Mouse (Mus musculus) myocyte (in vitro differentiated cells): ENCODE data around the gene Igfbp2. TPM values are rescaled to one million over a fixed set of nuclear protein-coding genes. Genes with fewer than 3 reads are reported as not detected.
A peak's percentile ranks its signal among the peaks of the same experiment; 100 is the strongest.

ENCODE experiments used
- H3K27me3 ChIP-seq: one replicate; pipeline ENCODE4 v1.6.1; 2011; ENCODE audit not compliant: control insufficient read depth, insufficient read depth, insufficient read length
- H3K36me3 ChIP-seq: one replicate; pipeline ENCODE4 v1.6.1; 2011; ENCODE audit not compliant: control insufficient read depth, insufficient read depth
- H3K4me2 ChIP-seq: one replicate; pipeline ENCODE4 v1.6.1; 2011; ENCODE audit warnings: low read depth, control low read depth
- H3K4me3 ChIP-seq: one replicate; pipeline ENCODE4 v1.5.1; 2011; ENCODE audit warnings: mild to moderate bottlenecking, control low read depth, moderate library complexity
- H3K79me2 ChIP-seq: one replicate; pipeline ENCODE4 v1.6.1; 2011; ENCODE audit not compliant: control insufficient read depth, insufficient read depth
- H3ac ChIP-seq: one replicate; pipeline ENCODE4 v1.6.1; 2011; ENCODE audit not compliant: control insufficient read depth, insufficient read length
- CEBPB ChIP-seq: IDR thresholded peaks from 2 replicates; pipeline ENCODE4 v1.6.1; 2011; ENCODE audit warnings: mild to moderate bottlenecking, moderate library complexity; ENCODE audit not compliant: poor library complexity, insufficient read depth, severe bottlenecking
- E2F4 ChIP-seq: IDR thresholded peaks from one replicate; pipeline ENCODE4 v1.6.1; 2011; ENCODE audit warnings: mild to moderate bottlenecking, control low read depth, moderate library complexity; ENCODE audit not compliant: insufficient read depth
- MAX ChIP-seq: IDR thresholded peaks from one replicate; pipeline ENCODE4 v1.6.1; 2011; ENCODE audit warnings: low read depth, mild to moderate bottlenecking, control low read depth
- MYOD1 ChIP-seq, 3 experiments: IDR thresholded peaks; one replicate each; pipeline ENCODE4 v1.6.1; 2011; ENCODE audit warnings: control low read depth in 2 of 3, low read depth in 2 of 3, mild to moderate bottlenecking in 2 of 3, moderate library complexity in 1 of 3; ENCODE audit not compliant: insufficient read length in 2 of 3, control insufficient read depth in 1 of 3
- MYOG ChIP-seq, 3 experiments: IDR thresholded peaks; one replicate each; pipeline ENCODE4 v1.6.1; 2011; ENCODE audit warnings: control low read depth in 2 of 3, low read depth in 2 of 3, mild to moderate bottlenecking in 2 of 3; ENCODE audit not compliant: insufficient read length in 2 of 3, control insufficient read depth in 1 of 3, insufficient read depth in 1 of 3
- POLR2A ChIP-seq: IDR thresholded peaks from one replicate; pipeline ENCODE4 v1.6.1; 2011; ENCODE audit warnings: low read depth, mild to moderate bottlenecking, control low read depth, moderate library complexity; ENCODE audit not compliant: insufficient read length
- POLR2AphosphoS2 ChIP-seq: IDR thresholded peaks from one replicate; pipeline ENCODE4 v1.6.1; 2011; ENCODE audit warnings: low read depth, control low read depth; ENCODE audit not compliant: insufficient read length
- REST ChIP-seq: IDR thresholded peaks from one replicate; pipeline ENCODE4 v1.6.1; 2011; ENCODE audit warnings: mild to moderate bottlenecking, control low read depth, moderate library complexity; ENCODE audit not compliant: insufficient read depth, insufficient read length
- SRF ChIP-seq: IDR thresholded peaks from one replicate; pipeline ENCODE4 v1.6.1; 2011; ENCODE audit warnings: low read depth; ENCODE audit not compliant: control insufficient read depth, insufficient read length
- TCF12 ChIP-seq: IDR thresholded peaks from one replicate; pipeline ENCODE4 v1.6.1; 2011; ENCODE audit warnings: mild to moderate bottlenecking, control low read depth; ENCODE audit not compliant: poor library complexity, insufficient read depth, severe bottlenecking
- TCF3 ChIP-seq: IDR thresholded peaks from one replicate; pipeline ENCODE4 v1.6.1; 2011; ENCODE audit warnings: low read depth, control low read depth; ENCODE audit not compliant: insufficient read length
- USF1 ChIP-seq: IDR thresholded peaks from one replicate; pipeline ENCODE4 v1.6.1; 2011; ENCODE audit warnings: low read depth, mild to moderate bottlenecking, control low read depth, moderate library complexity
- polyA plus RNA-seq: library from polyadenylated mRNA; unstranded; fragments of >200 nt; fragmentation: generic; extraction: Trizol; gene quantifications from one replicate; pipeline ENCODE4 v1.2.1, GENCODE M21; 2012; ENCODE audit warnings: missing spikeins

Igfbp2 gene
- polyA plus RNA-seq, 1 experiment: 83.7 TPM

DNA sequence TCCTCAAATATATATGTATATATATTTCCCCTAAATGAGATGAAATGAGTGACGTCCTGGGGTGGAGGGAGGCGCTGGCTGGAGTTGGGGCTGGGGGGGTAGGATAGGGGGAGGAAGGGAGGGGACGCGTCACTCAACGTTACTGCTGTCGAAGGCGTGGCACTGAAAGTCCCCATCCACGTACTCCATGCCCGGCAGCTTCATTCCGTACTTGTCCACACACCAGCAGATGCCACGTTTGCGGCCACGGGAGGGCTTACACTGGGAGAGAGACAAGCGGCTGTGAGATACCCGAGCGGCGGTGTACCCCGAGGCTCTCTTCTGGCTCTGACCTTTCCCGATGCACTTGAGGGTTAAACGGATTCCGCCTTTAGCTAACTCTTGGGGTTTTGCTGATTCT lies 37.9 kb downstream of the Igfbp2 start:
- Histone ChIP-seq H3K4me2 (no peak overlapping the region), H3K36me3 (peaks cover 71% of the 10 kb centered on the region), H3K4me3 (no peak overlapping the region), H3K27me3 (no peaks in the 10 kb centered on the region), H3K79me2 (no peaks in the 10 kb centered on the region), H3ac (no peak overlapping the region)
- TF ChIP-seq POLR2A: peak; percentile 73
- no peak for TF ChIP-seq CEBPB
- TF ChIP-seq POLR2AphosphoS2: peak; percentile 98

GRCm38 (mm10) chr1:72863692-72864091 lies 39.4 kb downstream of the Igfbp2 start:
- H3K27me3 ChIP-seq: no peaks in the 10 kb centered on the region
- TF ChIP-seq E2F4: no peak
- peak; percentile 53 for TF ChIP-seq POLR2A
- TF ChIP-seq POLR2AphosphoS2: no peak
- no peak overlapping the region for H3K4me3 ChIP-seq
- no peaks in the 10 kb centered on the region for H3K79me2 ChIP-seq
- H3K4me2 ChIP-seq: no peak overlapping the region
- no peak overlapping the region for H3ac ChIP-seq
- peaks cover 68% of the 10 kb centered on the region for H3K36me3 ChIP-seq

- Histone ChIP-seq H3K36me3 (peaks cover 63% of the 10 kb centered on the region), H3K4me3 (no peak overlapping the region), H3K4me2 (no peak overlapping the region), H3K79me2 (peaks cover under 1% of the 10 kb centered on the region), H3ac (no peak overlapping the region), H3K27me3 (no peaks in the 10 kb centered on the region)
- TF ChIP-seq USF1 (no peak), TCF3 (no peak), E2F4 (no peak), MYOD1 (IDR thresholded peaks at IDR 0.05; ENCODE audit: control insufficient read depth in 1 of 3, insufficient read length in 2 of 3, low read depth in 2 of 3) (peak in 1 of 3 experiments; percentile 12), MYOG (IDR thresholded peaks at IDR 0.05; ENCODE audit: control insufficient read depth in 1 of 3, insufficient read depth in 1 of 3, insufficient read length in 2 of 3, low read depth in 2 of 3) (no peak), MAX (no peak), POLR2AphosphoS2 (peak; percentile 81), POLR2A (peak; percentile 34)
These were observed 40.0 kb downstream of the Igfbp2 start for GRCm38 (mm10) chr1:72864272-72864671.

- Histone ChIP-seq H3K27me3 (no peaks in the 10 kb centered on the region), H3K36me3 (peaks cover 53% of the 10 kb centered on the region)
- TF ChIP-seq MAX: no peak
- no peak for TF ChIP-seq TCF12
- TF ChIP-seq E2F4: no peak
- no peak for TF ChIP-seq TCF3
- TF ChIP-seq POLR2AphosphoS2: no peak
- TF ChIP-seq MYOG (IDR thresholded peaks at IDR 0.05; ENCODE audit: control insufficient read depth in 1 of 3, insufficient read depth in 1 of 3, insufficient read length in 2 of 3, low read depth in 2 of 3): no peak
- no peak for TF ChIP-seq USF1
- no peak for TF ChIP-seq CEBPB
These were observed 41.6 kb downstream of the Igfbp2 start for GRCm38 (mm10) chr1:72865900-72866299.

GRCm38 (mm10) chr1:72866417-72866816 lies 42.1 kb downstream of the Igfbp2 start:
- no peak overlapping the region for H3ac ChIP-seq
- peak overlapping the region; percentile 12 for H3K4me2 ChIP-seq
- no peaks in the 10 kb centered on the region for H3K27me3 ChIP-seq
- TF ChIP-seq POLR2AphosphoS2 (peak; percentile 97), MYOG (IDR thresholded peaks at IDR 0.05; ENCODE audit: control insufficient read depth in 1 of 3, insufficient read depth in 1 of 3, insufficient read length in 2 of 3, low read depth in 2 of 3) (no peak), POLR2A (peak; percentile 66)
- H3K4me3 ChIP-seq: no peak overlapping the region
- peaks cover 48% of the 10 kb centered on the region for H3K36me3 ChIP-seq
- H3K79me2 ChIP-seq: peaks cover 20% of the 10 kb centered on the region

More at GRCm38 (mm10) chr1:72865900-72866299, 41.6 kb downstream of the Igfbp2 start:
- Histone ChIP-seq H3K4me2 (no peak overlapping the region), H3ac (no peak overlapping the region), H3K79me2 (peaks cover 15% of the 10 kb centered on the region), H3K4me3 (no peak overlapping the region)

DNA sequence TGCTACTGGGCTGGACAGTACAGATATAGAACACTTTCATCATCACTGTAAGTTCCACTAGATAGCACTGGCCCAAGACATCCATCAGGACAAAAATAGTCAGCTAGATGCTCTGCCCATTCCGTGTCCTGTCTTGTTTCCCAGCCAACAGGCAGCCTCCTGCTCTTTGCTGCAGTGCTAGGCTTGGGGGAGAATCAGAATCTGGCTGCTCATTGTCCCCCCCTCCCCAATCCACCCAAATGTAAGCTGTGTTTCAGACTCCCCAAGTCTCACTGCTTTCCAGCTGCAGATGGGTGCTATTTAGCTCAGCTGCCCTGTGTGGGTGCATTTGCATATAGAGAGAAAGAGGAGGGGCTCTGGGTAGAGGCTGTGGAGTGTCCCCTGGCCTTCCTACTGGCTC lies 43.0 kb downstream of the Igfbp2 start:
- H3K4me2 ChIP-seq: peak overlapping the region; percentile 94
- TF ChIP-seq POLR2AphosphoS2: peak; percentile 90
- TF ChIP-seq E2F4: no peak
- TF ChIP-seq CEBPB: no peak
- TF ChIP-seq MYOG (IDR thresholded peaks at IDR 0.05; ENCODE audit: control insufficient read depth in 1 of 3, insufficient read depth in 1 of 3, insufficient read length in 2 of 3, low read depth in 2 of 3): no peak
- TF ChIP-seq POLR2A: peak; percentile 33
- no peak for TF ChIP-seq TCF3
- no peak for TF ChIP-seq USF1
- no peak for TF ChIP-seq MAX
- TF ChIP-seq REST: no peak
- no peak for TF ChIP-seq TCF12
- TF ChIP-seq MYOD1 (IDR thresholded peaks at IDR 0.05; ENCODE audit: control insufficient read depth in 1 of 3, insufficient read length in 2 of 3, low read depth in 2 of 3): no peak
- no peak for TF ChIP-seq SRF
- H3K4me3 ChIP-seq: no peak overlapping the region
- no peak overlapping the region for H3ac ChIP-seq
- H3K79me2 ChIP-seq: peaks cover 29% of the 10 kb centered on the region
- H3K36me3 ChIP-seq: peaks cover 40% of the 10 kb centered on the region
- no peaks in the 10 kb centered on the region for H3K27me3 ChIP-seq
